Mouse (Mus musculus): ENCODE data around the gene Gm5447.

The Gm5447 gene

GRCm38 (mm10) chr13:30973501-30974246, at the start of gene Gm5447, which contains the start of gene Exoc2:
Gene Gm5447 (plus strand): TSS chr13:30974204.
Gene Exoc2 (minus strand): TSS chr13:30974093.
- DNase-seq (ENCODE audit: low spot score in 2 of 2): peak; percentile 86 to 88

GRCm38 (mm10) chr13:30924269-30924668, 49.7 kb upstream of the Gm5447 start:
- no peak for DNase-seq (ENCODE audit: low spot score in 2 of 2)

GRCm38 (mm10) chr13:30929119-30929518, 44.9 kb upstream of the Gm5447 start:
- no peak for DNase-seq (ENCODE audit: low spot score in 2 of 2)

GRCm38 (mm10) chr13:30931613-30932012, 42.4 kb upstream of the Gm5447 start:
- no peak for DNase-seq (ENCODE audit: low spot score in 2 of 2)

- no peak for DNase-seq (ENCODE audit: low spot score in 2 of 2)
These were observed 41.0 kb upstream of the Gm5447 start for GRCm38 (mm10) chr13:30932972-30933371.

GRCm38 (mm10) chr13:30945788-30946187, 28.2 kb upstream of the Gm5447 start:
- peak in 1 of 2 experiments; percentile 4 for DNase-seq (ENCODE audit: low spot score in 2 of 2)

GRCm38 (mm10) chr13:30947129-30947528, 26.9 kb upstream of the Gm5447 start:
- no peak for DNase-seq (ENCODE audit: low spot score in 2 of 2)

GRCm38 (mm10) chr13:30947540-30947939, 26.5 kb upstream of the Gm5447 start, which contains the start of gene Hus1b:
Gene Hus1b (minus strand): TSS chr13:30947759.
- DNase-seq (ENCODE audit: low spot score in 2 of 2): peak in 1 of 2 experiments; percentile 19

- peak in 1 of 2 experiments; percentile 7 for DNase-seq (ENCODE audit: low spot score in 2 of 2)
These were observed 24.8 kb upstream of the Gm5447 start for GRCm38 (mm10) chr13:30949181-30949580.

GRCm38 (mm10) chr13:30952044-30952443, 22.0 kb upstream of the Gm5447 start:
- no peak for DNase-seq (ENCODE audit: low spot score in 2 of 2)

GRCm38 (mm10) chr13:30953580-30953979, 20.4 kb upstream of the Gm5447 start:
- DNase-seq (ENCODE audit: low spot score in 2 of 2): no peak

- no peak for DNase-seq (ENCODE audit: low spot score in 2 of 2)
These were observed 13.3 kb upstream of the Gm5447 start for GRCm38 (mm10) chr13:30960714-30961113.

GRCm38 (mm10) chr13:30961932-30962331, 12.1 kb upstream of the Gm5447 start:
- DNase-seq (ENCODE audit: low spot score in 2 of 2): no peak

- DNase-seq (ENCODE audit: low spot score in 2 of 2): no peak
These were observed 7.5 kb upstream of the Gm5447 start for GRCm38 (mm10) chr13:30966507-30966911.

- no peak for DNase-seq (ENCODE audit: low spot score in 2 of 2)
These were observed 5.7 kb upstream of the Gm5447 start for GRCm38 (mm10) chr13:30968311-30968710.

- no peak for DNase-seq (ENCODE audit: low spot score in 2 of 2)
These were observed 3.0 kb upstream of the Gm5447 start for GRCm38 (mm10) chr13:30971047-30971446.

GRCm38 (mm10) chr13:30972102-30972501, 1.9 kb upstream of the Gm5447 start:
- DNase-seq (ENCODE audit: low spot score in 2 of 2): no peak

- no peak for DNase-seq (ENCODE audit: low spot score in 2 of 2)
These were observed 235 bp downstream of the Gm5447 start for GRCm38 (mm10) chr13:30974247-30974630.

GRCm38 (mm10) chr13:30976536-30977084, 2.6 kb downstream of the Gm5447 start:
- no peak for DNase-seq (ENCODE audit: low spot score in 2 of 2)

- no peak for DNase-seq (ENCODE audit: low spot score in 2 of 2)
These were observed 4.2 kb downstream of the Gm5447 start for GRCm38 (mm10) chr13:30978224-30978623.

- DNase-seq (ENCODE audit: low spot score in 2 of 2): no peak
These were observed 7.7 kb downstream of the Gm5447 start for GRCm38 (mm10) chr13:30981666-30982065.

GRCm38 (mm10) chr13:30985275-30985597, 11.2 kb downstream of the Gm5447 start:
- no peak for DNase-seq (ENCODE audit: low spot score in 2 of 2)

Data from right cerebral cortex, postnatal 10 days (tissue).